Mouse (Mus musculus) erythroblast, embryonic 14.5 days (primary cell): ENCODE measurements around the gene 2310011J03Rik.

ENCODE experiments used
- GATA1 ChIP-seq: IDR thresholded peaks from 2 replicates; pipeline ENCODE4 v1.6.1; 2012; ENCODE audit warnings: low read length, inconsistent platforms, mixed read lengths
- TAL1 ChIP-seq: IDR thresholded peaks from 3 replicates; pipeline ENCODE4 v1.6.1; 2012; ENCODE audit warnings: low read length, inconsistent platforms, mixed read lengths

- no peak for TF ChIP-seq TAL1
- TF ChIP-seq GATA1: no peak
Measured at GRCm38 (mm10) chr10:80356001-80356682, 35.8 kb upstream of the 2310011J03Rik start, which contains the start of gene Plk5.
